Mouse (Mus musculus) spleen, adult 2 months (tissue): Measurements from ENCODE around the gene Nabp2.

ENCODE experiments used
- CTCF ChIP-seq: fragments of 200-500 bp; IDR thresholded peaks from 2 replicates; pipeline ENCODE4 v1.5.1; 2011; ENCODE audit warnings: mild to moderate bottlenecking, inconsistent platforms; ENCODE audit not compliant: insufficient read depth, insufficient read length, insufficient replicate concordance; ENCODE audit errors: extremely low read depth
- POLR2A ChIP-seq: fragments of 200-500 bp; IDR thresholded peaks from 2 replicates; pipeline ENCODE4 v1.6.1; 2011; ENCODE audit warnings: low read depth, low read length, inconsistent platforms

DNA sequence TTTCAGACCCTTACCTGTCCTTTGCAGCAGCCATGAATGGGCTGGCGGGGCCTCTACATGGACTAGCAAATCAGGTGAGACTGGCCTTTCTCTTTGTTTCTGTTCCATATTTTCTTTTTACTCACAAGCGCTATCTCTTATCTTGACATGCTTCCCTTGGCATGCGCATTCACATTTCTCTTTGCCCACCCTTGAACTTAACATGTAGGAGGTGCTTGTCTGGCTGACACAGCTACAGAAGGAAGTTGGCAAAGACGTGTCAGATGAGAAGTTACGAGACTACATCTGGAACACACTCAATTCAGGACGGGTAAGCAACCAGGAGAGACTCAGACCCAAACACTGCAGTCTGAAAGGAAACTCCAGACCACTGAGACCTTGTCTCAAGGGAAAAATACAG, 52.1 kb downstream of the Nabp2 start:
- TF ChIP-seq CTCF (no peak), POLR2A (no peak)
